Mouse (Mus musculus) adrenal gland, postnatal 10 days (tissue): ENCODE data around the gene Gm49673. TPM values are rescaled to one million over a fixed set of nuclear protein-coding genes. Genes with fewer than 3 reads are reported as not detected.
"Not testable (repeated sequence)": the region's sequence is repeated elsewhere in the genome, so short reads cannot be mapped to it uniquely, and the experiment has no call there.

Source experiments
- DNase-seq: peaks from one replicate; pipeline ENCODE4 v3.0.0; 2021; ENCODE audit warnings: mixed read lengths
- total RNA-seq, 2 experiments: library from RNA; stranded (reverse); gene quantifications; 2 replicates each; pipeline ENCODE4 v1.2.3; 2021

Gene Gm49673
- total RNA-seq, 2 experiments from 2014 or later = 0.39 TPM; not detected in 1

- DNase-seq = not testable (repeated sequence)
These were observed 107.5 kb downstream of the Gm49673 start for GRCm38 (mm10) chr17:8039916-8040635.

GRCm38 (mm10) chr17:8036976-8037375 is 110.6 kb downstream of the Gm49673 start:
- peak; percentile 30 for DNase-seq

Other genes with a start within 250 kb of the Gm49673 start
- 1 to 10 TPM; 4.5 to 4.6 TPM for gene Tagap, start 221.8 kb downstream of the Gm49673 start, total RNA-seq
- gene Rsph3a, start 202.2 kb downstream of the Gm49673 start, total RNA-seq = 10 to 100 TPM; 43.0 to 43.9 TPM
- gene Rnaset2a, start 309 bp upstream of the Gm49673 start, total RNA-seq = 10 to 100 TPM; 41.7 to 42.4 TPM
- gene Fgfr1op, start 17.7 kb upstream of the Gm49673 start, total RNA-seq = 10 to 100 TPM; 14.2 to 22.8 TPM
- under 1 TPM; 0.61 to 0.93 TPM for gene Ccr6, start 88.3 kb upstream of the Gm49673 start, total RNA-seq
- 100 to 1,000 TPM; 347 to 385 TPM for gene Mpc1, start 135.1 kb upstream of the Gm49673 start, total RNA-seq
- 10 to 100 TPM; 38.4 to 45.0 TPM for gene Sft2d1, start 163.3 kb upstream of the Gm49673 start, total RNA-seq
- gene Prr18, start 189.7 kb upstream of the Gm49673 start, total RNA-seq = under 1 TPM; 0.24 to 0.45 TPM
- gene T2, start 208.2 kb upstream of the Gm49673 start, total RNA-seq = under 1 TPM in 1 of 2 experiments, not detected in 1; 0.18 TPM